Comparison of ENCODE assay signal across 17 mouse cellular contexts in genomic region chr15:38410462-38410861, GRCm38 (mm10).
"Had no signal": no experiment of that assay in that cellular context is flagged by ENCODE, and none has a peak within 500 bp of the region (broad histone marks: within the 10 kb centered on the region; RNA-seq: fewer than 3 reads in every experiment).

No protein-coding gene starts in this region.

- H3K4me3 ChIP-seq: neural tube, embryonic 12.5 days; neural tube, embryonic 13.5 days; neural tube, embryonic 15.5 days; stomach, embryonic 15.5 days had no signal

- H3K27me3 ChIP-seq: neural tube, embryonic 12.5 days; neural tube, embryonic 13.5 days; neural tube, embryonic 15.5 days; stomach, embryonic 15.5 days had no signal

- H3K9me3 ChIP-seq: neural tube, embryonic 12.5 days; neural tube, embryonic 13.5 days; neural tube, embryonic 15.5 days; stomach, embryonic 15.5 days had no signal

- H3K4me1 ChIP-seq: neural tube, embryonic 12.5 days; neural tube, embryonic 15.5 days had no signal

- H3K36me3 ChIP-seq: neural tube, embryonic 12.5 days; neural tube, embryonic 13.5 days; neural tube, embryonic 15.5 days; stomach, embryonic 15.5 days had no signal

- H3K4me2 ChIP-seq: neural tube, embryonic 12.5 days; neural tube, embryonic 13.5 days; neural tube, embryonic 15.5 days; stomach, embryonic 15.5 days had no signal

- H3K9ac ChIP-seq: neural tube, embryonic 12.5 days; neural tube, embryonic 13.5 days; neural tube, embryonic 15.5 days; stomach, embryonic 15.5 days had no signal

- H3K27ac ChIP-seq: neural tube, embryonic 12.5 days; neural tube, embryonic 13.5 days; neural tube, embryonic 15.5 days; stomach, embryonic 15.5 days; stomach, postnatal 0 days had no signal

- DNase-seq: retina, postnatal 1 day; right cerebral cortex, adult 18-20 months; right cerebral cortex, postnatal 14 days; right cerebral cortex, postnatal 25 days; right cerebral cortex, postnatal 4 days; spleen, adult 18-20 months; thymus, adult 18-20 months; thymus, adult 2 months; thymus, postnatal 14 days; thymus, postnatal 25 days; thymus, postnatal 36 days; thymus, postnatal 4 days had no signal
